Mouse (Mus musculus) forebrain, embryonic 16.5 days (tissue): ENCODE results near the gene Psmc5. TPM values are rescaled to one million over a fixed set of nuclear protein-coding genes. Genes with fewer than 3 reads are reported as not detected.

ENCODE experiments used
- ATAC-seq: fragments of 200-750 bp; cut with Nextera tagmentation; 2 replicates; pipeline ENCODE4 v1.8.0; 2017; ENCODE audit warnings: mild to moderate bottlenecking, moderate library complexity
- H3K27ac ChIP-seq: fragments of 300-500 bp; sonication (generic); 2 replicates; pipeline ENCODE4 v1.5.1; 2014; ENCODE audit warnings: low read length, control low read depth
- H3K27me3 ChIP-seq: fragments of 300-500 bp; sonication (generic); replicated peaks from 2 replicates; pipeline ENCODE4 v1.6.1; 2014; ENCODE audit warnings: low read length; ENCODE audit not compliant: control insufficient read depth, insufficient read depth
- H3K36me3 ChIP-seq: fragments of 300-500 bp; sonication (generic); 2 replicates; pipeline ENCODE4 v1.6.1; 2014; ENCODE audit not compliant: control insufficient read depth, insufficient read depth
- H3K4me1 ChIP-seq: fragments of 300-500 bp; sonication (generic); replicated peaks from 2 replicates; pipeline ENCODE4 v1.6.1; 2014; ENCODE audit warnings: low read length; ENCODE audit not compliant: control insufficient read depth, insufficient read depth
- H3K4me2 ChIP-seq: fragments of 300-500 bp; sonication (generic); 2 replicates; pipeline ENCODE4 v1.6.1; 2014; ENCODE audit warnings: mild to moderate bottlenecking, low read length, control low read depth
- H3K4me3 ChIP-seq: fragments of 300-500 bp; sonication (generic); replicated peaks from 2 replicates; pipeline ENCODE4 v1.5.1; 2014; ENCODE audit warnings: mild to moderate bottlenecking, low read length, control low read depth
- H3K9ac ChIP-seq: fragments of 300-500 bp; sonication (generic); replicated peaks from 2 replicates; pipeline ENCODE4 v1.6.1; 2014; ENCODE audit warnings: low read depth, low read length, control low read depth
- H3K9me3 ChIP-seq: fragments of 300-500 bp; sonication (generic); 2 replicates; pipeline ENCODE4 v1.6.1; 2016; ENCODE audit warnings: low read length; ENCODE audit not compliant: control insufficient read depth
- WGBS: fragments of 180-500 bp; shearing (Covaris S2); extraction: QIAGEN DNeasy Blood & Tissue Kit; methylation state at CpG from one replicate; pipeline ENCODE4 v1.1.7; 2014; 5-methylcytosine and 5-hydroxymethylcytosine counted together
- polyA plus RNA-seq: library from polyadenylated mRNA; unstranded; fragments of >200 nt; fragmentation: Nextera tagmentation; extraction: Ambion mirVana; gene quantifications from 2 replicates; pipeline ENCODE4 v1.2.1, GENCODE M21; 2015

The Psmc5 gene
- polyA plus RNA-seq, 1 experiment from 2014 or later, result 287 TPM

DNA sequence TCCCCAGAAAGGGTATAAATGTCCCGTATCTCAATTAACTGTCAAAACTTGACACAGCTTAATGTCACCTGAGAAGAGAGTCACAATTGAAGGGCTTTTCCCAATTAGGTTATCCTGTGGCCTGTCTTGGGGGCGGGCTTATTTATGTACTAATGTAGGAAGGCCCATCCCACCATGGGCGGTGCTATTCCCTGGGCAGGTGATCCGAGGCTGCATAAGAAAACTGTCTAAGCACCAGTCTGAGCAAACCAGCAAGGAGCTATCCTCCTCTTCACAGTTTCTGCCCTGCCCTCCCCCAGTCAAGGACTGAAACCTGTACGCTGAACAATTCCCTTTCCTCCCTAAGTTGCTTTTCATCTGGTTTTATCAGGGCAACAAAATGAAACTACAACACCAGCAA, 34.4 kb downstream of the Psmc5 start:
- WGBS, result 91% methylated on average over 5 of the region's 5 CpGs
- Histone ChIP-seq H3K4me2 (no peak overlapping the region), H3K27me3 (no peaks in the 10 kb centered on the region), H3K4me3 (no peak overlapping the region), H3K4me1 (no peaks in the 10 kb centered on the region; the same call in 1 of the 2 replicates), H3K9me3 (no peaks in the 10 kb centered on the region), H3K27ac (no peak overlapping the region), H3K36me3 (no peaks in the 10 kb centered on the region), H3K9ac (no peak overlapping the region)
- ATAC-seq, result no peak

- Histone ChIP-seq H3K27ac (no peak overlapping the region), H3K36me3 (no peaks in the 10 kb centered on the region), H3K4me3 (no peak overlapping the region), H3K27me3 (no peaks in the 10 kb centered on the region), H3K9me3 (no peaks in the 10 kb centered on the region), H3K4me1 (no peaks in the 10 kb centered on the region; the same call in 1 of the 2 replicates), H3K9ac (no peak overlapping the region), H3K4me2 (no peak overlapping the region)
- ATAC-seq, result no peak
- WGBS, result 86% methylated on average over 2 of the region's 2 CpGs
These were observed 35.9 kb downstream of the Psmc5 start for GRCm38 (mm10) chr11:106291861-106292260.

GRCm38 (mm10) chr11:106301765-106302164, 45.8 kb downstream of the Psmc5 start, which contains the start of gene Gh:
Gene Gh, minus strand, starts transcription at chr11:106301865.
- no peaks in the 10 kb centered on the region for H3K36me3 ChIP-seq
- H3K4me1 ChIP-seq, result no peaks in the 10 kb centered on the region
- H3K27ac ChIP-seq, result no peak within 1 kb of the TSS
- H3K9me3 ChIP-seq, result no peaks in the 10 kb centered on the region
- H3K4me2 ChIP-seq, result no peak within 1 kb of the TSS
- no peak for ATAC-seq
- 80% methylated on average over 9 of the region's 9 CpGs for WGBS
- H3K4me3 ChIP-seq, result no peak within 1 kb of the TSS
- no peaks in the 10 kb centered on the region for H3K27me3 ChIP-seq
- no peak within 1 kb of the TSS for H3K9ac ChIP-seq

DNA sequence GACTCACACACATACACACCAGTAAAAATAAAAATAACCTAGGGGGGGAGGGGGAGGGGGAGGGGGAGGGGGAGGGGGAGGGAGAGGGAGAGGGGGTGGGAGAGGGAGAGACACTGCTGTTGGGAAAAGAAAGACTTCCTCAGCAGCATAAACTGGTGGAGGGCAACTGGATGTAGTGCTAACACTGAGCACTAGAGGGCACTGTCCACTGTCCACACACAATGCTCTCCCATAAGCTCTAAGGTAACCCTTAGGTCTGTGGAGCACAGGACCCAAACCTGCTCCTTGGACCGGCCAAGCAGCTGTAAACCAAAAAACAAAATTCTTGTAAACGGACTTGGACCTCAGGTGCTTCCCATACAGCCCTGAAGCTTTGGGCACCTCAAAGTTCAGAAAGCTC, 46.7 kb downstream of the Psmc5 start:
- no peak overlapping the region for H3K9ac ChIP-seq
- no peak overlapping the region for H3K27ac ChIP-seq
- H3K4me3 ChIP-seq, result no peak overlapping the region
- H3K36me3 ChIP-seq, result no peaks in the 10 kb centered on the region
- no peaks in the 10 kb centered on the region for H3K27me3 ChIP-seq
- 13% methylated on average over 2 of the region's 2 CpGs for WGBS
- no peak for ATAC-seq
- no peaks in the 10 kb centered on the region for H3K4me1 ChIP-seq
- no peak overlapping the region for H3K4me2 ChIP-seq
- H3K9me3 ChIP-seq, result no peaks in the 10 kb centered on the region

GRCm38 (mm10) chr11:106305348-106306064, 49.6 kb downstream of the Psmc5 start:
- Histone ChIP-seq H3K9ac (no peak overlapping the region), H3K27me3 (no peaks in the 10 kb centered on the region), H3K4me3 (no peak overlapping the region), H3K9me3 (no peaks in the 10 kb centered on the region), H3K27ac (no peak overlapping the region), H3K4me2 (no peak overlapping the region), H3K4me1 (no peaks in the 10 kb centered on the region), H3K36me3 (no peaks in the 10 kb centered on the region)
- WGBS, result 87% methylated on average over 10 of the region's 10 CpGs
- ATAC-seq, result no peak

GRCm38 (mm10) chr11:106306065-106306385, 50.1 kb downstream of the Psmc5 start:
- no peaks in the 10 kb centered on the region for H3K27me3 ChIP-seq
- no peaks in the 10 kb centered on the region for H3K4me1 ChIP-seq
- no peak overlapping the region for H3K4me2 ChIP-seq
- 84% methylated on average over 3 of the region's 3 CpGs for WGBS
- ATAC-seq, result no peak
- no peak overlapping the region for H3K27ac ChIP-seq
- no peak overlapping the region for H3K4me3 ChIP-seq
- H3K36me3 ChIP-seq, result no peaks in the 10 kb centered on the region
- H3K9me3 ChIP-seq, result no peaks in the 10 kb centered on the region
- no peak overlapping the region for H3K9ac ChIP-seq

DNA sequence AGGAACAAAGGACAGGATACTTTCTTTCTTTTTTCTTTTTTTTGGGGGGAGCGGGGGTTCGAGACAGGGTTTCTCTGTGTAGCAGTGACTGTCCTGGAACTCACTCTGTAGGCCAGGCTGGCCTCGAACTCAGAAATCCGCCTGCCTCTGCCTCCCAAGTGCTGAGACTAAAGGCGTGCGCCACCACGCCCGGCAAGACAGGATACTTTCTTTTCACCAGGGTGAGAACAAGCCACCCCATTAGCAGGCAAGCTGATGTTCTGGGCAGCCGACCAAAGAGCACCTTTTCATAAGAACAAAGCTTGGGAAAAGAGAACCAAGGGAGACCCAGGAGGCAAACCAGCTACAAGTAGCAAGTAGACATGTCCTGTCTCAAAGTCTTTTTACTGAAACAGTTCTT, 50.8 kb downstream of the Psmc5 start:
- Histone ChIP-seq H3K9ac (no peak overlapping the region), H3K4me2 (no peak overlapping the region), H3K27ac (no peak overlapping the region), H3K9me3 (no peaks in the 10 kb centered on the region), H3K36me3 (no peaks in the 10 kb centered on the region), H3K27me3 (no peaks in the 10 kb centered on the region), H3K4me3 (no peak overlapping the region), H3K4me1 (no peaks in the 10 kb centered on the region)
- 70% methylated on average over 9 of the region's 9 CpGs for WGBS
- ATAC-seq, result no peak

DNA sequence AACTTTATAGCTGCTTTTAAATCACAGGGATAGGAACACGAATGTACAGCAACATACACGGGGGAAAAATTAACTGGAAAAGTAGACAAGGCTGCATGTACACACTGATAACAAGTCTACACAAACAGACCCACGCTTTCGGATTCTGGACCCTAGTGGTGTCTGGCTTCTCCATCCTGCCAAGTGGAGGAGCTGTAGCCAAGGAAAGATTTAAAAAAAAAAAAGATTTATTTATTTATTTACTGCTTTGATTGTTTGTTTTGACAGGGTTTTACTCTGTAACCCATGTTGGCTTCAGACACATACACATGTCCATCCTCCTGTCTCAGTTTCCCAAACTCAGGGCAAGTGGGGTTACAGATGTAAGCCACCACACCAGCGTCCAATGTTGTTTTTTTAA, 51.5 kb downstream of the Psmc5 start:
- 70% methylated on average over 5 of the region's 5 CpGs for WGBS
- Histone ChIP-seq H3K36me3 (no peaks in the 10 kb centered on the region), H3K4me1 (no peaks in the 10 kb centered on the region), H3K4me2 (no peak overlapping the region), H3K4me3 (no peak overlapping the region), H3K9me3 (no peaks in the 10 kb centered on the region), H3K27ac (no peak overlapping the region), H3K9ac (no peak overlapping the region), H3K27me3 (no peaks in the 10 kb centered on the region)
- ATAC-seq, result no peak

- Histone ChIP-seq H3K4me3 (no peak overlapping the region), H3K4me2 (no peak overlapping the region), H3K9me3 (no peaks in the 10 kb centered on the region), H3K4me1 (no peaks in the 10 kb centered on the region), H3K9ac (no peak overlapping the region), H3K27me3 (no peaks in the 10 kb centered on the region), H3K36me3 (no peaks in the 10 kb centered on the region), H3K27ac (no peak overlapping the region)
- ATAC-seq, result no peak
- WGBS, result 91% methylated on average over 11 of the region's 11 CpGs
These were observed 52.2 kb downstream of the Psmc5 start for GRCm38 (mm10) chr11:106308162-106308561.

- no peaks in the 10 kb centered on the region for H3K4me1 ChIP-seq
- no peaks in the 10 kb centered on the region for H3K36me3 ChIP-seq
- ATAC-seq, result no peak
- no peak overlapping the region for H3K27ac ChIP-seq
- no peak overlapping the region for H3K4me2 ChIP-seq
- H3K9ac ChIP-seq, result no peak overlapping the region
- WGBS, result 69% methylated on average over 5 of the region's 5 CpGs
- H3K9me3 ChIP-seq, result no peaks in the 10 kb centered on the region
- no peaks in the 10 kb centered on the region for H3K27me3 ChIP-seq
- H3K4me3 ChIP-seq, result no peak overlapping the region
These were observed 54.2 kb downstream of the Psmc5 start for GRCm38 (mm10) chr11:106310123-106310522.
